ENCODE assay signal across 14 mouse cellular contexts in genomic region chr9:31995101-31995500, GRCm38 (mm10).
"Had no signal": no experiment of that assay in that cellular context is flagged by ENCODE, and none has a peak within 500 bp of the region (broad histone marks: within the 10 kb centered on the region; RNA-seq: fewer than 3 reads in every experiment).

No protein-coding gene starts in this region.

- H3K4me3 ChIP-seq: lung, embryonic 15.5 days; megakaryocyte, embryonic 14.5 days; midbrain, embryonic 12.5 days; midbrain, embryonic 15.5 days; neural tube, embryonic 12.5 days; stomach, embryonic 15.5 days had no signal

- DNase-seq: lung, adult 2 months; lung, postnatal 14 days; lung, postnatal 36 days; right cerebral cortex, postnatal 14 days; thymus, adult 2 months had no signal

- H3K9ac ChIP-seq: lung, embryonic 15.5 days; midbrain, embryonic 12.5 days; midbrain, embryonic 15.5 days; neural tube, embryonic 12.5 days; stomach, embryonic 15.5 days had no signal

- H3K4me2 ChIP-seq: lung, embryonic 15.5 days; midbrain, embryonic 12.5 days; midbrain, embryonic 15.5 days; neural tube, embryonic 12.5 days; stomach, embryonic 15.5 days had no signal

- H3K9me3 ChIP-seq: lung, embryonic 15.5 days; megakaryocyte, embryonic 14.5 days; midbrain, embryonic 12.5 days; midbrain, embryonic 15.5 days; neural tube, embryonic 12.5 days; stomach, embryonic 15.5 days had no signal

- H3K4me1 ChIP-seq: neural tube, embryonic 12.5 days had no signal

- ATAC-seq: lung, postnatal 0 days; midbrain, embryonic 15.5 days had no signal

- H3K27me3 ChIP-seq: lung, embryonic 15.5 days; midbrain, embryonic 12.5 days; midbrain, embryonic 15.5 days; neural tube, embryonic 12.5 days; stomach, embryonic 15.5 days had no signal

- H3K36me3 ChIP-seq: lung, embryonic 15.5 days; midbrain, embryonic 12.5 days; midbrain, embryonic 15.5 days; neural tube, embryonic 12.5 days; stomach, embryonic 15.5 days had no signal

- H3K27ac ChIP-seq: lung, embryonic 15.5 days; macrophage; midbrain, embryonic 12.5 days; midbrain, embryonic 15.5 days; neural tube, embryonic 12.5 days; stomach, postnatal 0 days had no signal
